Mouse (Mus musculus): ENCODE measurements at regions not wholly inside any gene's neighbourhood (a gene's known extent, or its start where the extent isn't known, plus 50 kb on each side); places are given as distances from the start of the nearest gene placed in this dataset.

- no peak for DNase-seq
Observed at GRCm38 (mm10) chr10:87639339-87639738, 117.7 kb downstream of the Pah start.

GRCm38 (mm10) chr10:87649091-87649490 is 127.5 kb downstream of the Pah start:
- DNase-seq = peak; percentile 6

GRCm38 (mm10) chr10:87652139-87652740 is 130.6 kb downstream of the Pah start:
- DNase-seq = no peak

DNA sequence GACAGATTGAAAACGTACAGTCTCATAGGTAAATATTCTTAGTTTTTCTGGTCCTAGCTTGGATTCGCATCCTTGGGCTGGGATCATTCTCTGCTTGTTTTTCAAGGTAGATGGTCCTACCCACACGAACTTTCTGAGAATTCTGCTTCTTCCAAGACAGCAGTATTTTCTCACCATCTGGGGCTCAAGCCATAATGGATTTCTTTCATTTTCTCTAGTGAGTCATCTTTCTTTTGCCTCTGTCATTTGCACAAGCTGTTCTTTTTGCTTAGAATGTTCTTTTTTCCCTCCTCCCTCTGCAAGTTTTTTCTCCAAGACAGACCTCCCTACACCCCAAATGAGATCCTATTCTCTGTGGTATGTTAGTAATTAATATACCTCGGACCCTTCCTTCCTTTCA is 132.5 kb downstream of the Pah start:
- DNase-seq = no peak

DNA sequence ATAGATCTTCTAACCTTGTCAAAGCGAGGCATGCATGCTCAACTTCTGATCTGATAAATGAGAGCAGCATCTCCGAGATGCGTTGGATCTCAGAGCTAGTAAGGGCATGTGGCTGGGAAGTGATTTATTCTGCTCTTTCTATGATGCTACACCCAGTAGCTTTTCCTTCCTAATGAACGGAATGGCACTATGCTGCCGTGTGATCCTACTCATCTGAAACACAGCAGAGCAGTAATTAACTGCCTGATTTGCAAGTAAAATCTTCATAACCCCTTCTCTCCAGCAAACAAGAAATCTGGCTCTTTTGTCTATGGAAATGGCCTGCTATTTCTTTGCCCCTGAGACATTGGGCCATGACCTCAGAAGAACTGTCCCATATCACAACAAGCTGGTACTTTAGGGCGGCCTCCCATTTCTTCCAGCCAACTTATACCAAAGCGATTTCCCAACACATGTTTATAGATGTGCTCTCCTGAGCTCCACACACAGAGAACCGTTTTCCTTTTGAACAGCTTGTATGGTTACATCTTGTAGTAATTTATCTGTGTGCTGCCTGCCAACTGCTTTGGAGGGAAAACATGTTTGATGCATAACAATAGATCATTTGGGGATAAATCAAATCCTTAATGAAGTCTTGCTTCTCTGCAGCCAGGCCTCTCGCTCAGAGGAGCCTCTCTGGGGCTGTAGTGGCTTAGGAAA is 144.6 kb downstream of the Pah start:
- DNase-seq = no peak

- DNase-seq = no peak
Observed at GRCm38 (mm10) chr10:87666719-87667387, 145.3 kb downstream of the Pah start.

GRCm38 (mm10) chr10:87667651-87668140 is 146.1 kb downstream of the Pah start:
- DNase-seq = no peak

DNA sequence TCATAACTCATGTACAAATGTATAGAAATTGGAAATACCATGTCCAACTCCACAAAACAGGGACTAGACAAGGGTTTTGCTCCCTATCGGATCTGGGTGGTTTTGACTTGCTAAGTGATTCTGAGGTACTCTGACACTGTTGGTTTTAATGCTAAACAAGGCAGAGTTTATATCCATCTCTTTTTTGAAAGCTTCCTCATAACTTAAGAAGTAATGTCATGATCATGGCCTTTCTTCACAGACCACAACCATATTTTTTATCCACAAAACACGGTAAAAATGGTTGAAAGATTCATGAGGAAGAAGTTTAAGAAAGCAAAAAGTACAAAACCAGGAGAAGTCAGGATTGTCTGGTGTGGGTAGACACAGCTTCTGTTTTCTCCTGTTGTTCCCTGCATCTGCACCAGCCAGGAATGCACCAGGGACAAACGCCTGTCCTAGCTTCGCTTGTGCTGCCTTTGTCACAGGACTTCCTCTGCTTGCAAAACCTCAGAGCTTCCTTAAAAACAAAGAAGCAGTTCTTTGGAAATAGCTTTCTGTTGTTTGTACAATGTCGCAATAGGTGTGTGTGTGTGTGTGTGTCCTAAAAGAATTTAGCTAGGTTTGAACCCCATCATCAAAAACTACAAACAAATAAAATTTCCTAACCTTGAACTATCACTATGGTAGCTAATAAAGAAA is 153.3 kb downstream of the Pah start:
- DNase-seq = no peak

- DNase-seq = no peak
Observed at GRCm38 (mm10) chr10:87676041-87676672, 154.6 kb downstream of the Pah start.

DNA sequence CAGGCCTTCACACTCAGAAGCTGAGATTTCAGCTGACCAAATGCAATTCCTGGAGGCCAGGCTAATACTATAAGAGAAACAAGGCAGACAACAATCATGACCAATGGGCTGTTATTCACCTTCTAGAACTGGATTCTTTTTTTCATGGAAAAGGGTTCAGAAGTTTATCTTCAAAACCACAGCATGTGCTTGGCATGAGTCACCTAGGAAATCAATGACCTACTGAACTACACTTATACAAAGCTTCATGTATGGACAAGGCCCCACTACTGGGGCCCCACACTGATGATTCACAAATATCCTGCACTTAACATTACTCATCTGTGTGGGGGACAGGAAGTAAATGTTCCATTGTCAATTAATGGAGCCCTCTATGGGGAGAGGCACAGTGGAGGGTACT is 157.4 kb downstream of the Pah start:
- DNase-seq = no peak

DNA sequence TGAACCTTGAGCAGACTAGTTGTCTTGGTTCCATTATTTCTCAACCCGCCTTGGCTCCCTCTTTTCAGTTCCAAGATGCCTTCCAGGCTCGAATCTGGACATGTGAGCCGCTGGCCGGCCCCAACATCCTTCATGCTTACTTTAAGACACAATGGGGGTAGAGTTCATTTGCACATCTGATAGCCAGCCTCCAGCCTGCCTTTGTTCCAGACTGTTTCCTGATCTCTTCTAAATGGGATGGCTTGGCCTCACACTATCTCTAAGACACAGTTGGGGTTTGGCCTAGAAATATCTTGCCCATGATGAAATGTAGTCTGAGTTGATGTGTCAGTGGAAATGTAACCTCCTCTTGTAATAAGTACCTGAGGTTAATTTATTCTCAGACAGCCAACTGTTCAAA is 164.7 kb downstream of the Pah start:
- no peak for DNase-seq

- DNase-seq = no peak
Observed at GRCm38 (mm10) chr10:87686785-87687184, 165.2 kb downstream of the Pah start.

GRCm38 (mm10) chr10:87687844-87688243 is 166.2 kb downstream of the Pah start:
- no peak for DNase-seq

GRCm38 (mm10) chr10:87690831-87691230 is 167.2 kb upstream of the Igf1 start:
- no peak for DNase-seq

GRCm38 (mm10) chr10:87696485-87696884 is 161.6 kb upstream of the Igf1 start:
- DNase-seq = no peak

GRCm38 (mm10) chr10:87711209-87711608 is 146.9 kb upstream of the Igf1 start:
- no peak for DNase-seq

DNA sequence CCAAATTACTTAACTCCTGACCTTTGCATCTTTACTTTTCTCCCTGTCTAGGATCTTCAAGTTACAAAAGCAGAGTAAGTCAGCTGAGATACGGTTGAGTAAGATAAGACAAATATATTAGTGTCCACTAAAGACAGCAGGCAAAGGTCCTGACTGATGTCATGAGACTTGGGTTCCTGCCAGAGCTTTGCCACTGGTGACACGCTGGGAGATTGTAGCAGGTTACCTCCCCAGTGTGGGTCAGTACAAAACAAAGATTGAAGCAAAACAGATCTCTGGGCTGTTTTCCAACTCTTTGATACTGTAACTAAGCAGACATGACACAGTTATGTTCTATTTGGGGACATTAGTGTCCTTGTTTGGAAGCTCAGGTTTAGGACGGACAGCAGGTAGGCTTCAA is 146.3 kb upstream of the Igf1 start:
- DNase-seq = no peak

GRCm38 (mm10) chr10:87715874-87716600 is 142.0 kb upstream of the Igf1 start:
- DNase-seq = no peak

DNA sequence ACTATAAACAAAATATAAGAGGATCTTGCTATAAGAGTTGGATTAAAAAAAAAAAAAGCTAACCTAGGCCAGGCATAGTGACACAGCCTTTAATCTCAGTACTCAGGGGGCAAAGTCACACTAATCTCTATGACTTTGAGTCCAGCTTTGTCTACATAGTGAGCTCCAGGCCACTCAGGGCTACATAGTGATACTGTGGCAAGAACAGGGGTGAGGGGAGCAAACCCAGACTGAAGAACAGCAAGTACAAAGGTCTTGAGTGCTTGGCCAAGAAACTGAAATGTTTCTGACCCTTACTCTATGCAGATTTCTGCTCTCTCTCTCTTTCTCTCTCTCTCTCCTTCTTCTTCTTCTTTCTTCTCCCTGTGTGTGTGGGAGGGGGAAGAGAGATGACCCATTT is 140.9 kb upstream of the Igf1 start:
- no peak for DNase-seq

- no peak for DNase-seq
Observed at GRCm38 (mm10) chr10:87718491-87718890, 139.6 kb upstream of the Igf1 start.

DNA sequence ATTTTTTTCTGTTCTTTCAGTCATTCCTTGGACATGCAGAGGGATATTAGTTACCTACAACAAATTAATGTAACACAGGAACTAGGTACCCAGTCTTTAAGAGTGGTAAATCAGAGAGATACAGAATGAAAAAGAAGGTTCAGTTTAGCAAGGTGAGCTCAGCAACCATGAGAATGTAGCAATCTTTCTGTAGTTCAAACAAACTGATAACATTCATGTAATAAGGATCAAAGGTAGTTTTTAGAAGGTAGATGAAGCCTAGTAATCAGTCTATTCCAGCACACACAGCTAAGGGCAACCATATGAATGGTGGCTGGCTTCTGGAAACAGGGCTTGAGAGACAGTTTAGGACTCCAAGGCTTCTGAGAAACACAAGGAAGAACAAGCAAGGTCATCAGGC is 138.1 kb upstream of the Igf1 start:
- no peak for DNase-seq

- DNase-seq = no peak
Observed at GRCm38 (mm10) chr10:87722244-87722643, 135.8 kb upstream of the Igf1 start.

Measured in cerebellum, adult 8-10 months (tissue).